Mouse (Mus musculus): ENCODE measurements around the gene Nceh1.

DNA sequence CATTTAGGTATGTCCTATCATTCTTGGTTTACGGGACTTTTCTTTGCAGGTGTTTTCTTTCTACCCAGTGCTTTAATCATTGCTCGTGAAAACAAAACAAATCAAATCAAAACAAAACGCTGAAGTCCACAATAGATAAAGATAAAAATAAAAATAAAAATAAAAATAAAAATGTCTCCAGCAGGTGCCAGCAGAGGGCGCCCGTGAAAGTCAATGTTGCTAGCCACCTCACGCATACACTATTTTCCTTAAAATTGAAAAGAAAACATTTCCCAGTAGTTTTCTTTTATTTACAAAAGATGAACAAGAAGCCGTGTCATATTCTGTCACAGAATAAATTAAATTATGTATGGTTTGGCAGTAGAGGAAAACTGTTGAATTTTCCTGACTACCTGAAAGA is 68.2 kb downstream of the Nceh1 start:
- TF ChIP-seq POLR2A (IDR thresholded peaks at IDR 0.05; ENCODE audit: control insufficient read depth, low read depth, low read length) (no peak), CTCF (IDR thresholded peaks at IDR 0.05; ENCODE audit: control insufficient read depth, insufficient read depth, insufficient replicate concordance, low read depth, low read length) (peak; percentile 8; the same call in 1 of the 2 replicates)

Data from testis, adult 2 months (tissue).